Mouse (Mus musculus) kidney, embryonic 14.5 days (tissue): ENCODE data around the gene Ctxn1. TPM values are rescaled to one million over a fixed set of nuclear protein-coding genes. Genes with fewer than 3 reads are reported as not detected.

Experiments used
- ATAC-seq: fragments of 200-750 bp; cut with Nextera tagmentation; 2 replicates; pipeline ENCODE4 v1.8.0; 2017; ENCODE audit warnings: moderate number of reproducible peaks, mild to moderate bottlenecking, moderate TSS enrichment, moderate library complexity; ENCODE audit not compliant: low FRiP score, low TSS enrichment
- H3K27ac ChIP-seq: fragments of 300-500 bp; sonication (generic); 2 replicates; pipeline ENCODE4 v1.5.1; 2014; ENCODE audit warnings: low read depth, mild to moderate bottlenecking, low read length, moderate library complexity, mixed read lengths
- H3K27me3 ChIP-seq: fragments of 300-500 bp; sonication (generic); 2 replicates; pipeline ENCODE4 v1.6.1; 2014; ENCODE audit warnings: mild to moderate bottlenecking, low read length; ENCODE audit not compliant: control insufficient read depth, insufficient read depth
- H3K36me3 ChIP-seq: fragments of 300-500 bp; sonication (generic); 2 replicates; pipeline ENCODE4 v1.6.1; 2014; ENCODE audit warnings: low read length, mixed read lengths; ENCODE audit not compliant: control insufficient read depth, insufficient read depth
- H3K4me1 ChIP-seq: fragments of 300-500 bp; sonication (generic); 2 replicates; pipeline ENCODE4 v1.6.1; 2014; ENCODE audit warnings: low read length, mixed read lengths; ENCODE audit not compliant: control insufficient read depth, insufficient read depth
- H3K4me2 ChIP-seq: fragments of 300-500 bp; sonication (generic); replicated peaks from 2 replicates; pipeline ENCODE4 v1.6.1; 2014; ENCODE audit warnings: low read depth, mild to moderate bottlenecking, low read length
- H3K4me3 ChIP-seq: fragments of 300-500 bp; sonication (generic); 2 replicates; pipeline ENCODE4 v1.5.1; 2014; ENCODE audit warnings: mild to moderate bottlenecking, low read length
- H3K9ac ChIP-seq: fragments of 300-500 bp; sonication (generic); 2 replicates; pipeline ENCODE4 v1.6.1; 2014; ENCODE audit warnings: low read depth, mild to moderate bottlenecking, low read length, moderate library complexity
- H3K9me3 ChIP-seq: fragments of 300-500 bp; sonication (generic); 2 replicates; pipeline ENCODE4 v1.6.1; 2016; ENCODE audit warnings: low read length; ENCODE audit not compliant: control insufficient read depth
- WGBS: fragments of 180-500 bp; shearing (Covaris S2); extraction: QIAGEN DNeasy Blood & Tissue Kit; methylation state at CpG from one replicate; pipeline ENCODE4 v1.1.7; 2014; 5-methylcytosine and 5-hydroxymethylcytosine counted together
- polyA plus RNA-seq: library from polyadenylated mRNA; unstranded; fragments of >200 nt; fragmentation: Nextera tagmentation; extraction: Ambion mirVana; gene quantifications from 2 replicates; pipeline ENCODE4 v1.2.1, GENCODE M21; 2014

Ctxn1 gene
- polyA plus RNA-seq, 1 experiment from 2014 or later, result 93.1 TPM

DNA sequence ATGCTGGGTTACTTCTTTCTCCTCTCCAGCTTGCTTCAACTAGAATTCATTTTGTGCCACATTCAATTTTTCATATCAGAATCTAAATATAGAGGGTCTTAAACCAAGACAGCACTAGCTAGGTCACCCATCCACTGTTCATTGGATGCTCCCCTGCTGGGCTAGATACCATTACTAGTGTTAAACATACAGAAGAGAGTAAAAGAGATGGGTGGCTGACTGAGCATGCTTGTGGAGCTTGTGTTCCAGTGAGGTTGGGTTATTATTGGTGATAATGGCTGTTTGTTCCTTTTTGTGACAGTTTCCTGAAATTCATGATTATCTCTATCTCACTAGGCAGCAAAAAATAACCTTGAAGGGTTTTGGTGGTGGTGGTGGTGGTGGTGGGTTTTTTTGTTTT lies 37.0 kb downstream of the Ctxn1 start:
- ATAC-seq, result no peak
- Histone ChIP-seq H3K27me3 (peaks cover 12% of the 10 kb centered on the region), H3K4me1 (0 out of 2 replicates have a peak, but pooled peaks cover 3% of the 10 kb centered on the region), H3K4me3 (no peak overlapping the region), H3K9me3 (no peaks in the 10 kb centered on the region), H3K27ac (no peak overlapping the region), H3K36me3 (no peaks in the 10 kb centered on the region), H3K4me2 (no peak overlapping the region), H3K9ac (no peak overlapping the region)

GRCm38 (mm10) chr8:4219617-4220016 lies 39.5 kb downstream of the Ctxn1 start:
- WGBS, result 84% methylated on average over 3 of the region's 3 CpGs

DNA sequence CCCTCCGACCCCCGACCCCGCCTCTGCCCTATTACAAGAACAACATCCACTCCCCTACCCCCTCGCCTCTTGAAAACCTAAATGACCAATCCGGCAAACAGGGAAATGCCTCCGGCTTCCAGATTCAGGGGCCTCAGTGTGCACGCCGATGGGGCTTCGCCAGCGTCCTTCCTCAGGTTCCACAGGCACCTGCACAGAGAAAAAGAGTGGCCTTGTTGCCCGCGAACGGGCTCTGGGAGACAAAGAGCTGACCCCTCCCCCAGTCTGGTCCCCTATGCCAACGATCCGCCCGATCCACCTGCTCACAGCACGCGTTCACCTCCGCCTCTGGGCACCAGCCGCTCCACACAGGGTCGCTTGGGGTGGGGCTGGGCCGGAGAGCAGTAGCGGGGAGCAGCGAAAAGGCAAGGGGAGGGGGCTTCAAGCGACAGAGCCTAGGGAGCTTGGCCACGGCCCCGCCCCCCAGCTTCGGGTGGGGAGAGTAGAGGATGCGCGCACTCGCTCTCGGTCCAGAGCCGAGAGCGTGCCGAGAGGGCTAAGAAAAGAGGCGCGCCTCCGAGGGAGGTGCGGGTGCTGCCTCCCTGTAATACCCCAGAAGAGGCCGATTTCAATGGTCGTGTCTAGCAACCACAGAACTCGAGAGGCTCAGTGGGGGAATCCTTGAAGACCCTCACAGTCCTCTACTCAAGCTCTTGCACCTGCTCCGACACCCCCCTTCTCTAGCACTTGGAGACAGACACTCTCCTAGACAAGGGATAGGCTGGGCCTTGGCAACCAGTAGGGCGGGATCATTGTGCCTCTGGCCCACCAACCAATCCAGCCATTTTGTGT lies 42.1 kb downstream of the Ctxn1 start, which contains the start of gene Prr36:
Gene Prr36 (minus strand): TSS at position 669 of the 831 bp plus-strand sequence.
- peak within 1 kb of the TSS; percentile 69 for H3K9ac ChIP-seq
- peaks cover 7% of the 10 kb centered on the region; the same call in 1 of the 2 replicates for H3K4me1 ChIP-seq
- ATAC-seq, result peak; percentile 68
- 1% methylated on average over 44 of the region's 44 CpGs for WGBS
- no peaks in the 10 kb centered on the region for H3K9me3 ChIP-seq
- no peaks in the 10 kb centered on the region for H3K36me3 ChIP-seq
- H3K4me2 ChIP-seq, result peak within 1 kb of the TSS; percentile 89
- peak within 1 kb of the TSS; percentile 30; the same call in 1 of the 2 replicates for H3K27ac ChIP-seq
- H3K27me3 ChIP-seq, result peaks cover 37% of the 10 kb centered on the region
- H3K4me3 ChIP-seq, result peak within 1 kb of the TSS; percentile 55

More at GRCm38 (mm10) chr8:4219617-4220016, 39.5 kb downstream of the Ctxn1 start:
- no peak overlapping the region for H3K9ac ChIP-seq
- no peak overlapping the region for H3K4me3 ChIP-seq
- ATAC-seq, result no peak
- no peak overlapping the region for H3K27ac ChIP-seq
- H3K9me3 ChIP-seq, result no peaks in the 10 kb centered on the region
- H3K4me1 ChIP-seq, result 0 out of 2 replicates have a peak, but pooled peaks cover 3% of the 10 kb centered on the region
- H3K36me3 ChIP-seq, result no peaks in the 10 kb centered on the region
- no peak overlapping the region for H3K4me2 ChIP-seq
- peaks cover 35% of the 10 kb centered on the region for H3K27me3 ChIP-seq

GRCm38 (mm10) chr8:4216296-4216695 lies 42.8 kb downstream of the Ctxn1 start:
- no peaks in the 10 kb centered on the region for H3K9me3 ChIP-seq
- no peak overlapping the region for H3K27ac ChIP-seq
- ATAC-seq, result no peak
- peaks cover 7% of the 10 kb centered on the region; the same call in 1 of the 2 replicates for H3K4me1 ChIP-seq
- WGBS, result 5% methylated on average over 18 of the region's 18 CpGs
- peak overlapping the region; percentile 55 for H3K4me3 ChIP-seq
- H3K36me3 ChIP-seq, result no peaks in the 10 kb centered on the region
- H3K27me3 ChIP-seq, result peaks cover 37% of the 10 kb centered on the region
- H3K4me2 ChIP-seq, result peak overlapping the region; percentile 89
- peak overlapping the region; percentile 69; the same call in 1 of the 2 replicates for H3K9ac ChIP-seq

GRCm38 (mm10) chr8:4214006-4214980 lies 44.8 kb downstream of the Ctxn1 start:
- H3K4me1 ChIP-seq, result peaks cover 7% of the 10 kb centered on the region; the same call in 1 of the 2 replicates
- no peaks in the 10 kb centered on the region for H3K36me3 ChIP-seq
- peak overlapping the region; percentile 34 for H3K4me3 ChIP-seq
- no peak overlapping the region for H3K9ac ChIP-seq
- H3K27me3 ChIP-seq, result peaks cover 37% of the 10 kb centered on the region
- 12% methylated on average over 33 of the region's 33 CpGs for WGBS
- peak overlapping the region; percentile 53 for H3K4me2 ChIP-seq
- peak; percentile 48 for ATAC-seq
- no peaks in the 10 kb centered on the region for H3K9me3 ChIP-seq
- H3K27ac ChIP-seq, result no peak overlapping the region

DNA sequence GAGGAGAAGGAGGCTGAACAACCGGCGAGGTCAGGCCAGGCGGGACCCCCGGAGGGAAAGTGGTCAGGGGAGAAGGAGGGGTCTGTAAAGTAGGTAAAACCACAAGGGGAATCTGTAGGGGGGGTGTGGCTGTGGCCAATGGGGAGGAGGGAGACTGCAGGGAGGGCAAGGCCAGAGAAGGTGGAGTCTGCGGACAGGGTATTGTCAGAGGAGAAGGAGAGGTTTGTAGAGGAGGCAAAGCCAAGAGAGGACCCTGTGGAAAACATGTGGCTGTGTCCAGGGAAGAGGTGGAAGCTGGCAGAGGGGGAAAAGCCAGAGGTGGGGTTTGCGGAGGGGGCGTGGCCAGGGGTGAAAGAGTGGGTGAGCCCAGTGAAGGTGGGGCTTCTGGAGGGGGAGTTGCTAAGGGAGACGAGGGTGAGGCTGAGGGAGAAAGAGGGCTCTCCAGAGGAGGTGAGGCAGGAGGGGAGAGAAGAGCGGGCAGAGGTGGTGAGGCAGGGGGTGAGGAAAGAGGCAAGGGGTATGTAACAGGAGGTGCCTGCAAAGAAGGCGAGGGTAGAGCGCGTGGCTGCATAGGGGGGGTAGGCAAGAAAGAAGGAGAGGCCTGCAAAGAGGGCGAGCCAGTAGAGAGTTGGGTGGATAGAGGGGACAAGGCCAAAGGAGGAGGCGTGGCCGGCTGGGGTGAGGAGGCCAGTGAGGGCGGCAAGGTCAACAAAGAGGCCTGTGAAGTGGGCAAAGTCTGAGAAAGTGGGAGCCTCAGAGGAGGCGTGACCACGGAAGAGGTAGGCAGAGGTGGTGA lies 45.7 kb downstream of the Ctxn1 start:
- H3K4me3 ChIP-seq, result peak overlapping the region; percentile 34
- no peak overlapping the region for H3K27ac ChIP-seq
- H3K36me3 ChIP-seq, result no peaks in the 10 kb centered on the region
- H3K9ac ChIP-seq, result peak overlapping the region; percentile 19; the same call in 1 of the 2 replicates
- H3K9me3 ChIP-seq, result no peaks in the 10 kb centered on the region
- H3K4me2 ChIP-seq, result peak overlapping the region; percentile 53
- H3K27me3 ChIP-seq, result peaks cover 37% of the 10 kb centered on the region
- H3K4me1 ChIP-seq, result peaks cover 7% of the 10 kb centered on the region; the same call in 1 of the 2 replicates
- peak; percentile 33 for ATAC-seq
- 4% methylated on average over 18 of the region's 18 CpGs for WGBS

DNA sequence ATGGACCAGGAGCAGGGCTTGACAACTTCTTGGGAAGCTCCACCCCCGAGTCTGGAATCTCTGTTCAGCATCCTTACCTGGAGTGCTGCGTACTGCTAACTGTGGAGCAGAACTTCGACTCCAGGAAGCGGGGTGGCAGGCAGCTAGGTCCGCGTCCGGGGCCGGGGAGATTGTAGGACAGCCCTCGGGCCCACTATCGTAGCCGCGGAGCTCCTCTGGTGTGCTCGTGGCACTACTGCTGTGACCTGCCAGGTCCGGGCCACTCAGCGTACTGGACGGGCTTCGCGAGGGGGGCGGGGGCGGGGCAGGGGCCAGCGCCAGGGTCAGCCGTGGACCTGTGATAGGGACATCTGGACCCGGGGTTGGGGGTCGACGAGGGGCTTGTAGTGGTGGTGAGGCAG lies 46.3 kb downstream of the Ctxn1 start:
- Histone ChIP-seq H3K27me3 (peaks cover 32% of the 10 kb centered on the region), H3K4me3 (peak overlapping the region; percentile 34), H3K4me2 (peak overlapping the region; percentile 53), H3K27ac (no peak overlapping the region), H3K9me3 (no peaks in the 10 kb centered on the region), H3K4me1 (peaks cover 7% of the 10 kb centered on the region; the same call in 1 of the 2 replicates), H3K36me3 (no peaks in the 10 kb centered on the region), H3K9ac (peak overlapping the region; percentile 19)
- peak; percentile 11 for ATAC-seq
- WGBS, result under 1% methylated on average over 25 of the region's 25 CpGs

DNA sequence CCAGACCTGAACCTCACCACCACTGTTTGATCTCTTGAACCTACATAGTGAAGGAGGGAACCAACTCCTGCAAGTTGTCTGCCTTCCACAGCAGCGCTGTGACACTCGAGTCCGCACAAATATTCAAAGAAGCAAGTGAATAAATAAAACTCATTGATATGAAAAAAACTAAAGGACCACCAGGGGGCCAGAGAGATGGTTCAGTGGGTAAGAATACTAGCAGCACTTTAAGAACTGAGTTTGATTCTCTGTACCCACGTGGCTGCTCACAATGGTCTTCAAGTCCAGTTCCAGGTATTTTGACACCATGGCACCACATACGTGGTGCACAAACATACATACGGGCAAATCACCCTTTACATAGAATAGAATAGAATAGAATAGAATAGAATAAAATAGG lies 48.0 kb downstream of the Ctxn1 start:
- H3K27me3 ChIP-seq, result peaks cover 25% of the 10 kb centered on the region
- no peak overlapping the region for H3K4me2 ChIP-seq
- no peaks in the 10 kb centered on the region for H3K36me3 ChIP-seq
- 86% methylated on average over 6 of the region's 6 CpGs for WGBS
- peaks cover 13% of the 10 kb centered on the region; the same call in 1 of the 2 replicates for H3K4me1 ChIP-seq
- H3K9me3 ChIP-seq, result no peaks in the 10 kb centered on the region
- no peak for ATAC-seq
- no peak overlapping the region for H3K4me3 ChIP-seq
- no peak overlapping the region for H3K27ac ChIP-seq
- H3K9ac ChIP-seq, result no peak overlapping the region
